Mouse (Mus musculus): Measurements from ENCODE around the gene Samm50. TPM values are rescaled to one million over a fixed set of nuclear protein-coding genes. Genes with fewer than 3 reads are reported as not detected.

Gene Samm50
- polyA plus RNA-seq, 1 experiment from 2014 or later: 92.2 TPM

GRCm38 (mm10) chr15:84245104-84245503 lies 53.1 kb downstream of the Samm50 start:
- H3K27me3 ChIP-seq: no peaks in the 10 kb centered on the region
- H3K27ac ChIP-seq: no peak overlapping the region
- WGBS: 78% methylated on average over 7 of the region's 7 CpGs
- H3K4me2 ChIP-seq: no peak overlapping the region
- H3K4me1 ChIP-seq: peaks cover 7% of the 10 kb centered on the region
- H3K36me3 ChIP-seq: no peaks in the 10 kb centered on the region
- no peak overlapping the region for H3K9ac ChIP-seq
- ATAC-seq (ENCODE audit: insufficient number of reproducible peaks, low FRiP score, low TSS enrichment, low read depth): no peak
- no peak overlapping the region for H3K4me3 ChIP-seq
- H3K9me3 ChIP-seq: no peaks in the 10 kb centered on the region

DNA sequence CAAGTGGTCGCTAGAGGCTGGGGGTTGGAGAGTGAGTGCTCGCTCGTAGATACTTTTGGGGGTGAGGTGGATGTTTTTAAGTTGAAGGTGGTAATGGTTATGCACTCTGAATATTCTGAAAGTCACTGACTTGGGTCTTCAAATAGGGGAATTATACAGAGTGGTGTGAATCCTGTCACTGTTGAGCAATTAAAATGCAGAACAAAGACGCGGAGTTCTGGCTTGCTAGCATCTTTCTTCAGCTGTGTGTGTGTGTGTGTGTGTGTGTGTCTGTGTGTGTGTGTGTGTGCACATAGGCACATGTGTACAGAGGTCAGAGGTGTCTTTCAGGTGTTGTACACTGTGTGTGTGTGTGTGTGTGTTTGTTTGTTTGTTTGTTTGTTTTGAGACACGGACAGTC lies 54.2 kb downstream of the Samm50 start:
- no peak for ATAC-seq (ENCODE audit: insufficient number of reproducible peaks, low FRiP score, low TSS enrichment, low read depth)
- 83% methylated on average over 6 of the region's 6 CpGs for WGBS
- no peaks in the 10 kb centered on the region for H3K27me3 ChIP-seq

DNA sequence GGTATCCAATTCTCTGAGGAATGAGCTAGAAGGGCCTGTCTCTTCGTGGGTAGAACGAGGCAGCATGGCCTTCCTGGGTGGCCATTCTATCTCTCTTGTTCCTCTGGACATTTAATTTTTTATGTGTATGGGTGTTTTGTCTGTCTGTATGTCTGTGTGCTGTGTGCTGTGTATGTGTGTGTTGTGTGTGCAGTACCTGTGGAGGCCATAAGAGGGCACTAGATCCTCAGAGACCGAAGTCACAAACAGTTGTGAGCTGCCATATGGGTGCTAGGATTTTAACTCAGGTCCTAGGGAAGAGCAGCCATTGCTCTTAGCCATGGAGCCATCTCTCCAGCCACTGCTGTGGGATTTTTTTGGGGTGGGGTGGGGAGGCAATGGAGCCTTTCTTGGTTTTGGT lies 55.3 kb downstream of the Samm50 start:
- H3K4me3 ChIP-seq: no peak overlapping the region
- no peaks in the 10 kb centered on the region for H3K27me3 ChIP-seq
- H3K4me2 ChIP-seq: no peak overlapping the region
- no peak overlapping the region for H3K27ac ChIP-seq
- 91% methylated on average over 3 of the region's 3 CpGs for WGBS
- no peak for ATAC-seq (ENCODE audit: insufficient number of reproducible peaks, low FRiP score, low TSS enrichment, low read depth)
- H3K36me3 ChIP-seq: no peaks in the 10 kb centered on the region
- 0 out of 2 replicates have a peak, but pooled peaks cover 2% of the 10 kb centered on the region for H3K4me1 ChIP-seq
- H3K9ac ChIP-seq: no peak overlapping the region
- H3K9me3 ChIP-seq: no peaks in the 10 kb centered on the region

More for the DNA sequence above, 54.2 kb downstream of the Samm50 start:
- H3K4me1 ChIP-seq: peaks cover 6% of the 10 kb centered on the region
- no peak overlapping the region for H3K4me3 ChIP-seq
- no peak overlapping the region for H3K9ac ChIP-seq
- H3K4me2 ChIP-seq: no peak overlapping the region
- H3K27ac ChIP-seq: no peak overlapping the region
- H3K9me3 ChIP-seq: no peaks in the 10 kb centered on the region
- no peaks in the 10 kb centered on the region for H3K36me3 ChIP-seq

GRCm38 (mm10) chr15:84251227-84251626 lies 59.2 kb downstream of the Samm50 start:
- Histone ChIP-seq H3K27me3 (no peaks in the 10 kb centered on the region), H3K36me3 (no peaks in the 10 kb centered on the region), H3K9ac (no peak overlapping the region), H3K4me2 (no peak overlapping the region), H3K27ac (peak overlapping the region; percentile 18; the same call in 1 of the 2 replicates), H3K4me3 (no peak overlapping the region), H3K9me3 (no peaks in the 10 kb centered on the region), H3K4me1 (peaks cover 8% of the 10 kb centered on the region; the same call in 1 of the 2 replicates)
- ATAC-seq (ENCODE audit: insufficient number of reproducible peaks, low FRiP score, low TSS enrichment, low read depth): 0 out of 2 replicates have a peak, but pooled peaks have one; percentile 21
- 37% methylated on average over 13 of the region's 13 CpGs for WGBS

GRCm38 (mm10) chr15:84252645-84253044 lies 60.6 kb downstream of the Samm50 start:
- H3K4me3 ChIP-seq: no peak overlapping the region
- 0 out of 2 replicates have a peak, but pooled peaks cover 3% of the 10 kb centered on the region for H3K27me3 ChIP-seq
- ATAC-seq (ENCODE audit: insufficient number of reproducible peaks, low FRiP score, low TSS enrichment, low read depth): no peak
- no peak overlapping the region for H3K27ac ChIP-seq
- H3K36me3 ChIP-seq: no peaks in the 10 kb centered on the region
- no peak overlapping the region for H3K9ac ChIP-seq
- 90% methylated on average over 7 of the region's 7 CpGs for WGBS
- H3K9me3 ChIP-seq: no peaks in the 10 kb centered on the region
- peaks cover 8% of the 10 kb centered on the region; the same call in 1 of the 2 replicates for H3K4me1 ChIP-seq
- H3K4me2 ChIP-seq: no peak overlapping the region

DNA sequence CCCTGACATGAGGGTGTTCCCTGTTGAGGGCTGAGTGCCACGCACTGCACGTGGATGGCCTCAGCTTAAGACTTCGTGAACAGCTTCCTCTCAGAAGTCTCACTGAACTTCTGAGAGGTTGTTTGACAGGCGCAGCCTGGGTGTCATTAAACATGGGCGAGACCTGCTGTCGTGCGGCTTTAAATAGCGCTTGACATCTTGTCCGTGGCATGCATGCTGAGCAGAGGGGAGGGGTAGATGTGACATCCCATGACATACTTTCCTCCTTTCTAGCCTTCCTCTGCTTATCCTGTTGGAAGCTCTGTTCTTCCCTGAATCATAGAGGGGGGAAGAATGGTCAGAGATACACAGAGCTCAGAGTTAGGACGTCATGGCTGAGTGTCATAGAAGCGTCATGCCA lies 61.7 kb downstream of the Samm50 start:
- Histone ChIP-seq H3K4me2 (no peak overlapping the region), H3K27me3 (0 out of 2 replicates have a peak, but pooled peaks cover 3% of the 10 kb centered on the region), H3K9ac (no peak overlapping the region), H3K36me3 (no peaks in the 10 kb centered on the region), H3K27ac (no peak overlapping the region), H3K9me3 (no peaks in the 10 kb centered on the region), H3K4me1 (peaks cover 8% of the 10 kb centered on the region; the same call in 1 of the 2 replicates), H3K4me3 (no peak overlapping the region)
- ATAC-seq (ENCODE audit: insufficient number of reproducible peaks, low FRiP score, low TSS enrichment, low read depth): 0 out of 2 replicates have a peak, but pooled peaks have one; percentile 46
- WGBS: 42% methylated on average over 11 of the region's 11 CpGs

GRCm38 (mm10) chr15:84254387-84254786 lies 62.3 kb downstream of the Samm50 start:
- no peak overlapping the region for H3K9ac ChIP-seq
- no peak overlapping the region for H3K27ac ChIP-seq
- H3K9me3 ChIP-seq: no peaks in the 10 kb centered on the region
- no peak overlapping the region for H3K4me2 ChIP-seq
- ATAC-seq (ENCODE audit: insufficient number of reproducible peaks, low FRiP score, low TSS enrichment, low read depth): no peak
- H3K36me3 ChIP-seq: no peaks in the 10 kb centered on the region
- peaks cover 8% of the 10 kb centered on the region; the same call in 1 of the 2 replicates for H3K4me1 ChIP-seq
- H3K27me3 ChIP-seq: peaks cover 8% of the 10 kb centered on the region
- WGBS: 72% methylated on average over 8 of the region's 8 CpGs
- H3K4me3 ChIP-seq: no peak overlapping the region

- Histone ChIP-seq H3K36me3 (no peaks in the 10 kb centered on the region), H3K27me3 (peaks cover 18% of the 10 kb centered on the region), H3K9ac (no peak overlapping the region), H3K27ac (no peak overlapping the region), H3K4me1 (peaks cover 8% of the 10 kb centered on the region; the same call in 1 of the 2 replicates), H3K9me3 (no peaks in the 10 kb centered on the region), H3K4me3 (no peak overlapping the region), H3K4me2 (no peak overlapping the region)
- WGBS: 72% methylated on average over 12 of the region's 12 CpGs
- no peak for ATAC-seq (ENCODE audit: insufficient number of reproducible peaks, low FRiP score, low TSS enrichment, low read depth)
Observed at GRCm38 (mm10) chr15:84256254-84256850, 64.3 kb downstream of the Samm50 start.

- 86% methylated on average over 5 of the region's 5 CpGs for WGBS
Observed at GRCm38 (mm10) chr15:84256864-84257263, 64.8 kb downstream of the Samm50 start.

DNA sequence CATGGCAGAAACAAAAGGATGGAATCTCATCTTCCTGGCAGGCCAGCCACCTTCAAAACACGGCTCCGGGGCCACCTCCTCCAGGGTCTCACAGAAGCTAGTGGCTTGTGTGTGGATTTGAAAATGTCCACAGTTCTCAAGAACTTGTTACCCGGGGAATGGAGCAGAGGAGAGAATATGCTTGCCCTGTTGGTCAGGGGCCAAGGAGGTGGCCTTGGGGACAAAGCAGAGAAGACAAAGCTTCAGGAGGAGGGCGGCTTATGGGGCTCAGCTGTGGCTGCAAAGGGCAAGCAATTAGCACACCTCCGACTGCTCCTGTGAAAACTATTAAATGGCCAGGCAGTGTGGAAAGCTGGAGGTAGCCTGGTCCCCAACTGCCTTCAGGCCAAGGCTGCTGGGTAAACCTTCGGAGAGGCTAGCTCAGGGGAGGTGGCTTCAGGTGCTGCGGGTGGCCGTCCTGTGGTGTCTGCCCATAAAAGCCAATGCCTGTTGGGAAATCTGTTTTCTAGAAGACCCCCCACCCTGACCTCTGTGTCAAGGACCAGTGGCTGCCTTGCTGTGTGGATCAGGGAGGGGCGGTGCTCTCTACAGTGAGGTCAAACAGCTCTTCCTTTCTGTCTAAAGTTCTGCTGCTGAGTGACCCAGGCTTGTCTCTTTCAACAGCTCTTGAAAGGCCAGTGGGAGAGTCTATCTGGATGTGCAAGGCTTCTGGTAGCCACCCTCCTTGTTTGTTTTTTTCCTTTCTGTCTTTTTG lies 66.7 kb downstream of the Samm50 start:
- Histone ChIP-seq H3K4me3 (no peak overlapping the region), H3K27me3 (peaks cover 18% of the 10 kb centered on the region), H3K4me1 (peaks cover 6% of the 10 kb centered on the region; the same call in 1 of the 2 replicates), H3K27ac (no peak overlapping the region), H3K36me3 (no peaks in the 10 kb centered on the region), H3K9me3 (no peaks in the 10 kb centered on the region), H3K4me2 (no peak overlapping the region), H3K9ac (no peak overlapping the region)
- no peak for ATAC-seq (ENCODE audit: insufficient number of reproducible peaks, low FRiP score, low TSS enrichment, low read depth)
- 58% methylated on average over 9 of the region's 9 CpGs for WGBS

More at GRCm38 (mm10) chr15:84256864-84257263, 64.8 kb downstream of the Samm50 start:
- Histone ChIP-seq H3K36me3 (no peaks in the 10 kb centered on the region), H3K9ac (no peak overlapping the region), H3K4me1 (peaks cover 8% of the 10 kb centered on the region; the same call in 1 of the 2 replicates), H3K27me3 (peaks cover 18% of the 10 kb centered on the region), H3K9me3 (no peaks in the 10 kb centered on the region), H3K4me2 (no peak overlapping the region), H3K4me3 (no peak overlapping the region), H3K27ac (no peak overlapping the region)
- no peak for ATAC-seq (ENCODE audit: insufficient number of reproducible peaks, low FRiP score, low TSS enrichment, low read depth)

DNA sequence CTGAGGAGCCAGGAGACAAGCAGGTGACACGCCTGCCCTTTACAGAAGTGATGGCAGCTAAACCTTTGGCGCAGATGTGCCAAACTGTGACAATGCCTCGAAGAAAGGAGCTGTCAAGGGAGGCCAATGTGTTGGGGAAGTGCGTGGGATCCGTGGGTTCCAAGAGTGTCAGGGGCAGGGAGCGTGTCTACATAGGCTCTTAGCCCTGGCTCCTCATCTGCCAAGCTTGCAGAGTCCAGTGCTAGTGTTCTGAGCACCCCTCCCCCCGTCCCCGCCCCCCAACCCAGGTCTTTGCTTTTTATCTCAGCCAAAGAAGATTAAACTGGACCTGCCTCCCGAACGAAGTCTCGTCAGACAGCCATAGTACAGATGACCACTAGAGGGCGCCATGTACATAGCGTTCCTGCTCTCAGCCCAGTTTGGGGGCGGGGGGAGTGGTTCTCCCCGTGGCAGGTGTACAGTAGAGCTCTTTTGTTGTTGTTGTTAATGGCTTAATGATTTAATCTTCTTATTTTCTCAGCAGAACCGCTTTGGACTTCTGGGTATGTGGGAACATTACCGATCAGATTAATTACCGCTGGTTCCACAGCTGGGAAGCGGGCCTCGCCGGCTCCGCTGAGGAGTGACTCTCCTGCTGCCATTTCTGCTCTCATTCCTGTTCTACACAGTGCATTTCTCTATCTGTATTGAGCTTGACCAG lies 68.2 kb downstream of the Samm50 start:
- H3K9me3 ChIP-seq: no peaks in the 10 kb centered on the region
- ATAC-seq (ENCODE audit: insufficient number of reproducible peaks, low FRiP score, low TSS enrichment, low read depth): no peak
- H3K4me2 ChIP-seq: peak overlapping the region; percentile 20; the same call in 1 of the 2 replicates
- peaks cover 18% of the 10 kb centered on the region for H3K27me3 ChIP-seq
- no peak overlapping the region for H3K27ac ChIP-seq
- no peaks in the 10 kb centered on the region for H3K36me3 ChIP-seq
- 34% methylated on average over 22 of the region's 22 CpGs for WGBS
- H3K4me1 ChIP-seq: peaks cover 2% of the 10 kb centered on the region; the same call in 1 of the 2 replicates
- H3K9ac ChIP-seq: no peak overlapping the region
- no peak overlapping the region for H3K4me3 ChIP-seq

Data from limb, embryonic 15.5 days (tissue).